Mouse (Mus musculus) intestine, embryonic 14.5 days (tissue): ENCODE measurements around the gene Rrp36. TPM values are rescaled to one million over a fixed set of nuclear protein-coding genes. Genes with fewer than 3 reads are reported as not detected.

ENCODE experiments used
- ATAC-seq: fragments of 200-750 bp; cut with Nextera tagmentation; replicated peaks from 2 replicates; pipeline ENCODE4 v1.8.0; 2017; ENCODE audit warnings: low read depth, moderate number of reproducible peaks, moderate TSS enrichment, moderate library complexity; ENCODE audit not compliant: low FRiP score, low TSS enrichment
- DNase-seq: peaks from one replicate; pipeline ENCODE4 v3.0.0-alpha.2; 2018; ENCODE audit warnings: low spot score
- H3K27ac ChIP-seq: fragments of 300-500 bp; sonication (generic); 2 replicates; pipeline ENCODE4 v1.5.1; 2014; ENCODE audit warnings: low read depth, mild to moderate bottlenecking, control low read depth
- H3K27me3 ChIP-seq: fragments of 300-500 bp; sonication (generic); replicated peaks from 2 replicates; pipeline ENCODE4 v1.6.1; 2014; ENCODE audit warnings: low read length, control low read depth; ENCODE audit not compliant: control insufficient read depth, insufficient read depth
- H3K36me3 ChIP-seq: fragments of 300-500 bp; sonication (generic); 2 replicates; pipeline ENCODE4 v1.6.1; 2014; ENCODE audit warnings: low read length, control low read depth; ENCODE audit not compliant: control insufficient read depth, insufficient read depth
- H3K4me1 ChIP-seq: fragments of 300-500 bp; sonication (generic); replicated peaks from 2 replicates; pipeline ENCODE4 v1.6.1; 2014; ENCODE audit warnings: low read length, control low read depth, mixed read lengths; ENCODE audit not compliant: control insufficient read depth, insufficient read depth
- H3K4me2 ChIP-seq: fragments of 300-500 bp; sonication (generic); 2 replicates; pipeline ENCODE4 v1.6.1; 2014; ENCODE audit warnings: low read length
- H3K4me3 ChIP-seq: fragments of 300-500 bp; sonication (generic); 2 replicates; pipeline ENCODE4 v1.5.1; 2014; ENCODE audit warnings: low read depth, low read length, control low read depth, mixed read lengths
- H3K9ac ChIP-seq: fragments of 300-500 bp; sonication (generic); 2 replicates; pipeline ENCODE4 v1.6.1; 2014; ENCODE audit warnings: mild to moderate bottlenecking, low read length
- H3K9me3 ChIP-seq: fragments of 300-500 bp; sonication (generic); 2 replicates; pipeline ENCODE4 v1.6.1; 2016; ENCODE audit warnings: low read length, control low read depth; ENCODE audit not compliant: control insufficient read depth
- WGBS: fragments of 180-500 bp; shearing (Covaris S2); extraction: QIAGEN DNeasy Blood & Tissue Kit; methylation state at CpG from one replicate; pipeline ENCODE4 v1.1.7; 2014; 5-methylcytosine and 5-hydroxymethylcytosine counted together
- polyA plus RNA-seq: library from polyadenylated mRNA; unstranded; fragments of >200 nt; fragmentation: Nextera tagmentation; extraction: Ambion mirVana; gene quantifications from 2 replicates; pipeline ENCODE4 v1.2.1, GENCODE M21; 2014

Rrp36 gene
- polyA plus RNA-seq, 1 experiment from 2014 or later, result 49.1 TPM

GRCm38 (mm10) chr17:46699245-46699644, 25.1 kb upstream of the Rrp36 start:
- ATAC-seq (no peak), DNase-seq (no peak)
- no peak overlapping the region for H3K4me3 ChIP-seq
- WGBS, result 57% methylated on average over 5 of the region's 5 CpGs
- no peaks in the 10 kb centered on the region for H3K27me3 ChIP-seq
- no peak overlapping the region for H3K4me2 ChIP-seq
- no peak overlapping the region for H3K27ac ChIP-seq
- peaks cover 21% of the 10 kb centered on the region; the same call in 1 of the 2 replicates for H3K36me3 ChIP-seq
- no peak overlapping the region for H3K9ac ChIP-seq
- peaks cover 16% of the 10 kb centered on the region for H3K4me1 ChIP-seq
- H3K9me3 ChIP-seq, result no peaks in the 10 kb centered on the region

- Histone ChIP-seq H3K27ac (no peak overlapping the region), H3K27me3 (no peaks in the 10 kb centered on the region), H3K9ac (no peak overlapping the region), H3K4me3 (no peak overlapping the region), H3K4me2 (no peak overlapping the region), H3K36me3 (peaks cover 21% of the 10 kb centered on the region; the same call in 1 of the 2 replicates), H3K4me1 (peaks cover 12% of the 10 kb centered on the region), H3K9me3 (no peaks in the 10 kb centered on the region)
- ATAC-seq (no peak), DNase-seq (no peak)
- whole genome bisulfite sequencing, result 83% methylated on average over 6 of the region's 6 CpGs
Measured at GRCm38 (mm10) chr17:46698515-46698914, 24.4 kb upstream of the Rrp36 start.

GRCm38 (mm10) chr17:46694517-46695063, 20.4 kb upstream of the Rrp36 start:
- no peak for ATAC-seq
- H3K9me3 ChIP-seq, result no peaks in the 10 kb centered on the region
- no peaks in the 10 kb centered on the region for H3K27me3 ChIP-seq
- no peak overlapping the region for H3K4me2 ChIP-seq
- no peak overlapping the region for H3K27ac ChIP-seq
- no peaks in the 10 kb centered on the region for H3K4me1 ChIP-seq
- 83% methylated on average over 1 of the region's 1 CpGs for WGBS
- H3K9ac ChIP-seq, result no peak overlapping the region
- no peak overlapping the region for H3K4me3 ChIP-seq
- DNase-seq, result no peak
- peaks cover 20% of the 10 kb centered on the region; the same call in 1 of the 2 replicates for H3K36me3 ChIP-seq

DNA sequence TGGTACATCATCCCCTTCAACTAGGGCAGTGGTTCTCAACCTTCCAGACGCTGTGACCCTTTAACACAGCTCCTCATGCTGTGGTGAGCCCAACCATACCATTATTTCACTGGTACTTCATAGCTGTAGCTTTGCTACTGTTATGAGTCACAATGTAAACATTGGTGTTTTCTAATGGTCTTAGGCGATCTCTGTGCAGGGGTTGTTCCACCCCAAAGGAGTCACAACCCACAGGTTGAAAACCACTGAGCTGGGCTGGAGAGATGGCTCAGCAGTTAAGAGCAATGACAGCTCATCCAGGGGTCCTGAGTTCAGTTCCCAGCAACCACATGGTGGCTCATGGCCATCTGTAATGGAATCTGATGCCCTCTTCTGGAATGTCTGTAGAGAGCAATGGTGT, 17.2 kb upstream of the Rrp36 start:
- Histone ChIP-seq H3K9ac (no peak overlapping the region), H3K9me3 (no peaks in the 10 kb centered on the region), H3K27ac (no peak overlapping the region), H3K4me3 (no peak overlapping the region), H3K4me2 (no peak overlapping the region), H3K27me3 (no peaks in the 10 kb centered on the region), H3K4me1 (no peaks in the 10 kb centered on the region), H3K36me3 (peaks cover 32% of the 10 kb centered on the region)
- no peak for DNase-seq
- WGBS, result 82% methylated on average over 2 of the region's 2 CpGs
- ATAC-seq, result no peak

GRCm38 (mm10) chr17:46690665-46691064, 16.5 kb upstream of the Rrp36 start:
- ATAC-seq (no peak), DNase-seq (no peak)
- Histone ChIP-seq H3K9me3 (no peaks in the 10 kb centered on the region), H3K36me3 (peaks cover 35% of the 10 kb centered on the region), H3K27me3 (no peaks in the 10 kb centered on the region), H3K27ac (no peak overlapping the region), H3K9ac (no peak overlapping the region), H3K4me2 (no peak overlapping the region), H3K4me1 (no peaks in the 10 kb centered on the region), H3K4me3 (no peak overlapping the region)
- 91% methylated on average over 12 of the region's 12 CpGs for WGBS

- no peak overlapping the region for H3K9ac ChIP-seq
- no peak for DNase-seq
- H3K9me3 ChIP-seq, result no peaks in the 10 kb centered on the region
- no peak overlapping the region for H3K4me3 ChIP-seq
- WGBS, result 92% methylated on average over 6 of the region's 6 CpGs
- no peak for ATAC-seq
- peaks cover 7% of the 10 kb centered on the region; the same call in 1 of the 2 replicates for H3K4me1 ChIP-seq
- H3K4me2 ChIP-seq, result no peak overlapping the region
- no peaks in the 10 kb centered on the region for H3K27me3 ChIP-seq
- no peak overlapping the region for H3K27ac ChIP-seq
- peaks cover 58% of the 10 kb centered on the region for H3K36me3 ChIP-seq
Measured at GRCm38 (mm10) chr17:46685913-46686312, 11.8 kb upstream of the Rrp36 start.

GRCm38 (mm10) chr17:46682654-46683389, 8.7 kb upstream of the Rrp36 start:
- Histone ChIP-seq H3K27ac (no peak overlapping the region), H3K36me3 (peaks cover 54% of the 10 kb centered on the region), H3K27me3 (no peaks in the 10 kb centered on the region), H3K4me2 (no peak overlapping the region), H3K4me1 (peaks cover 21% of the 10 kb centered on the region), H3K4me3 (no peak overlapping the region), H3K9me3 (no peaks in the 10 kb centered on the region), H3K9ac (no peak overlapping the region)
- ATAC-seq, result no peak
- DNase-seq, result no peak
- WGBS, result 86% methylated on average over 16 of the region's 16 CpGs

GRCm38 (mm10) chr17:46681466-46682118, 7.4 kb upstream of the Rrp36 start:
- Histone ChIP-seq H3K27me3 (no peaks in the 10 kb centered on the region), H3K4me1 (peaks cover 21% of the 10 kb centered on the region), H3K36me3 (peaks cover 50% of the 10 kb centered on the region), H3K4me2 (peak overlapping the region; percentile 83), H3K9ac (peak overlapping the region; percentile 47), H3K9me3 (no peaks in the 10 kb centered on the region), H3K27ac (0 out of 2 replicates have a peak overlapping the region, but pooled peaks have one; percentile 18), H3K4me3 (peak overlapping the region; percentile 86)
- WGBS, result 23% methylated on average over 12 of the region's 12 CpGs
- ATAC-seq, result no peak
- no peak for DNase-seq
